Mouse (Mus musculus) bone marrow, adult 2 months (tissue): Measurements from ENCODE around the gene Nhlrc4. TPM values are rescaled to one million over a fixed set of nuclear protein-coding genes. Genes with fewer than 3 reads are reported as not detected.

Experiments used
- H3K27ac ChIP-seq: fragments of 200-500 bp; 2 replicates; pipeline ENCODE4 v1.5.1; 2012; ENCODE audit warnings: low read depth, mild to moderate bottlenecking, control low read depth, inconsistent platforms, low read length; ENCODE audit not compliant: control insufficient read depth, poor library complexity, insufficient read depth
- H3K4me1 ChIP-seq: fragments of 200-500 bp; 2 replicates; pipeline ENCODE4 v1.6.1; 2011; ENCODE audit warnings: low read length; ENCODE audit not compliant: control insufficient read depth, insufficient read depth
- H3K4me3 ChIP-seq: fragments of 200-500 bp; replicated peaks from 2 replicates; pipeline ENCODE3; 2011; ENCODE audit warnings: mild to moderate bottlenecking, low read depth, low read length, control low read depth; ENCODE audit not compliant: control insufficient read depth
- CTCF ChIP-seq: fragments of 200-500 bp; IDR thresholded peaks from 2 replicates; pipeline ENCODE4 v1.5.1; 2011; ENCODE audit warnings: low read length, control low read depth; ENCODE audit not compliant: control insufficient read depth, insufficient read depth
- POLR2A ChIP-seq: fragments of 200-500 bp; IDR thresholded peaks from 2 replicates; pipeline ENCODE4 v1.6.1; 2011; ENCODE audit warnings: low read depth, mild to moderate bottlenecking, control low read depth, low read length, borderline replicate concordance; ENCODE audit not compliant: control insufficient read depth
- WGBS: fragments of 180-500 bp; shearing (Covaris S2); methylation state at CpG from one replicate; pipeline ENCODE4 v1.1.7; 2018; 5-methylcytosine and 5-hydroxymethylcytosine counted together
- polyA plus RNA-seq: library from polyadenylated mRNA; stranded (reverse); fragments of >200 nt; gene quantifications from 2 replicates; pipeline ENCODE4 v1.2.4, GENCODE M21; 2011; ENCODE audit warnings: low replicate concordance; ENCODE audit not compliant: missing spikeins, insufficient read depth, insufficient read length

Gene Nhlrc4
- 3.8 and 6.8 TPM in 2 replicates for polyA plus RNA-seq

GRCm38 (mm10) chr17:25944366-25945163, at the start of gene Nhlrc4, which contains the start of gene Pigq:
Gene Nhlrc4, minus strand, starts transcription at chr17:25944961.
Gene Pigq, minus strand, starts transcription at chr17:25944936.
- peak within 1 kb of the TSS; percentile 12 for H3K4me3 ChIP-seq
- H3K27ac ChIP-seq: peak within 1 kb of the TSS; percentile 87
- TF ChIP-seq POLR2A: no peak
- no peak for TF ChIP-seq CTCF

GRCm38 (mm10) chr17:25993489-25993888, 48.7 kb upstream of the Nhlrc4 start:
- Histone ChIP-seq H3K4me3 (no peak overlapping the region), H3K4me1 (peaks cover 5% of the 10 kb centered on the region), H3K27ac (no peak overlapping the region)
- 76% methylated on average over 3 of the region's 3 CpGs for WGBS
- TF ChIP-seq CTCF (no peak), POLR2A (no peak)

More at GRCm38 (mm10) chr17:25944366-25945163, at the start of gene Nhlrc4, which contains the start of gene Pigq:
- 74% methylated on average over 6 of the region's 6 CpGs for WGBS
- peaks cover 4% of the 10 kb centered on the region; the same call in 1 of the 2 replicates for H3K4me1 ChIP-seq

- H3K4me1 ChIP-seq: peaks cover 3% of the 10 kb centered on the region; the same call in 1 of the 2 replicates
- H3K27ac ChIP-seq: no peak overlapping the region
- no peak overlapping the region for H3K4me3 ChIP-seq
- TF ChIP-seq POLR2A (no peak), CTCF (no peak)
- WGBS: 93% methylated on average over 4 of the region's 4 CpGs
Measured at GRCm38 (mm10) chr17:25992274-25992673, 47.5 kb upstream of the Nhlrc4 start.

DNA sequence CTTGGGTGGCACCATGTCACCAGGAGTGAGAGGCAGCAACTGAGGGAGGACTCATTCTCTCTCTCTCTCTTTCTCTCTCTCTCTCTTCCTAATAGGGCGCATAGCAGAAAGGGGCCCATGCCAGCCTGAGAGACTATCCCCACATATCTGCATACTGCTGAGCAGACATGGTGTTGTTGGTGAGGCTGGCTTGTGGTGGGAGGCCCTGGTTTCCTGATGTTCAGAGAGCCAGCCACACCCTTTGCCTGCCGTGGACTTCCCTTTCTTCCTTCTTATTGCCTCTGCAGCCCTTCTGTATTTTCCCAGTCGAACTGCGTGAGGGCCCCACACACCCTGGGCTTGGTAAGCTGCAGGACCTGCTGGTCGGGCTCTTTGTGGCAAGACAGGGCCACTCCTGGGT, 45.6 kb upstream of the Nhlrc4 start:
- no peak overlapping the region for H3K4me3 ChIP-seq
- H3K4me1 ChIP-seq: peaks cover 3% of the 10 kb centered on the region; the same call in 1 of the 2 replicates
- no peak for TF ChIP-seq CTCF
- TF ChIP-seq POLR2A: no peak
- H3K27ac ChIP-seq: no peak overlapping the region
- WGBS: 12% methylated on average over 5 of the region's 5 CpGs

DNA sequence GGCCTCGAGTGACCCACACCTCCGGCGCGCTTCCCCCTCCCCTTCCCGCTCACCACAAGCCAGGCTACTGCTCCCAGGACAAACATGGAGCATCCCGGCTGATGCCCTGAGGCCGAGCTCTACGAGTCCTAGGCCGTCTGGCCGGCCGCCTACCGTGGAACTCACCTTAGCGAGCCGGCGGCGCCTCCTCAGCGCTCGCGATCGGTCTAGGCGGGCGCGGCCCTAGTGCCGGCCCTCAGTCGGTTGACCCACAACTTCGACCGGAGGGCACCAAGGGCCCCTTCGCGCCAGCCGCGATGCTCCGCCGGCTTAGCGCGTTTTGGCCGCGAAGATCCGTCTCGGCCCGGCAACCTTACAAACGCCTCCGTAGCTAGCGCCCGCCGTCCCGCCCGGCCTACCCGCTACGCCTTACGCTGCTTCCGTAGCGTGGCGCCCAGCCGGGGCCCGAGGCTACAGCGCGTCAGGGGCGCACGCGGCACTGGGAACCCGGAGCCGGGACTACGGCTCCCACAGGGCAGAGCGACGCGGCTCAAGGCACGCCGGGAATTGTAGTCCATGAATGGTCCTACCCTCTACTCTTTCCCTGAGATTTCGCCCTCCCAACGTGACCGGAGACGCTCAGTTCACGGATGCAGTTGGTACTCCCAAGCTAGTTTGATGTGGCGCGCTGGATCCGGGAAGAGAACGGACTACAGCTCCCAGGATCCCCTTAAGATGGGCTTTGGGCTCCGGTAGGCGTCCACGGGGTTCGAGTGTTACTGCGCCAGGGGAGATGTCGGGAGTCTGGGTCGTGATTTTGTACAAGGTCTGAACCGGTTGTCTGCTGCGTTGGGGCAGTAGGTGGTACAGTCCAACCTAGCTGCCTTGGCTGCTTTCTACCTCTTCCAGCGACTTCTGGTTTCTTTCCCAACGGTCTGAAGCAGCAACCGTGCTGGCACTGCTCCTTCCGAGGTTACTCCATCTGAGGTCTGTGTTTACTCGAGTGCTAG, 40.8 kb upstream of the Nhlrc4 start, which contains the start of gene Capn15:
Capn15 (minus strand) TSS at position 491 of the 989 bp plus-strand sequence.
- TF ChIP-seq POLR2A: peak; percentile 76; the same call in 1 of the 2 replicates
- TF ChIP-seq CTCF: no peak
- peaks cover 5% of the 10 kb centered on the region; the same call in 1 of the 2 replicates for H3K4me1 ChIP-seq
- peak within 1 kb of the TSS; percentile 70 for H3K4me3 ChIP-seq
- peak within 1 kb of the TSS; percentile 35 for H3K27ac ChIP-seq
- WGBS: under 1% methylated on average over 91 of the region's 91 CpGs

DNA sequence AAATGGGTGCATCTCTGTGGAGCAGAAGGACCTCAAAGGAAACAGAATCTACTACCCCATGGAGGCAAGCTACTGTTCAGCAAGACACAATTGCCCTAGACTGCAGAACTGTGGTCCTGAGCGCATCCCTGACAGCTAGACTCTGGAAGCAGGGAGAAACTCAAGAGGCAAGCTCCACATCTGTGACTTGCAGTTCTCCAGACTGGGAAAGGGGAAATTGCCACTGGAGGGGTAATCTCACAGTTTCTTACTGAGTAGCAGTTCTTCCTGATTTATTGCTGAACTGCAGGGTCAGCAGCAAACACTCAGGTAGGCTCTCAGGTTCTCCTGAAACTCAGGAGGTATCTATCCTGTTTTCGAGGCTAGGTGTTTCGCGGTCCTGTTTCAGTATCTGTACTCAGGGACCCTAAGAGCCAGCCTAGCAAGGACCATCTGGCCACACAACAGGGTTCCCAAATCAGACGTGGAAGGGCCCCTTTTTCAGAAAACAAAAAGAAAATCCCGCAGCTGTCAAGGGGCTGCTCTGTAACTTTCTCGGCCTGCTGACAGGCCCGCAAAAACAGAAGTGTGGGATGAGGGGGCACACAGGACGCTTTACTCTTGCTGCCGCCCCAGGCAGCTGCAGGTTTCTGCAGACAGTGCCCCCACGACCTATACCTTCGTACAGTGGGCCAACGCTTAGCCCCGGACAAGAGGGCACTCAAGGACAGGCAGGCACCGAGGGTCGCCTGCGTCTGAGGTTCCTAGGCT, 40.0 kb upstream of the Nhlrc4 start:
- H3K4me1 ChIP-seq: peaks cover 2% of the 10 kb centered on the region; the same call in 1 of the 2 replicates
- H3K4me3 ChIP-seq: peak overlapping the region; percentile 70
- TF ChIP-seq POLR2A (no peak), CTCF (no peak)
- 9% methylated on average over 17 of the region's 17 CpGs for WGBS
- H3K27ac ChIP-seq: peak overlapping the region; percentile 35

DNA sequence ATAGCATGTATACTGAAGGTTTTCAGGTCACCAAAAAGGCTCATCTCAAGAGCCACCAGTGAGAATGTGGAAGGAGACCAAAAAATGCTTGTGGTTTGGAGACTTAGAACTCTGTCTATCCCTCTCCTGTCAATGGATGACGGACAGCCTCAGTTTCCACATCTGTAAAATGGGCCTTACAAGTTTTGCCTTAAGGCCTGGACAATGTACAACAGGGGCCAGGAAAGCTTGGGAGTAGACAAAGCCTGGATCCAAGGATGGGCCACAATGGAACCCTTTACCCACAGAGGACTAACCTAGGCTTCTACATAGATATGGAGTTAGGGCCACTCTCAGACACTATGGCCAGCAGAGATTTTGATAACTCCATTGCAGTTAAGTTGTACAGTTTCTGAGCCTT, 39.3 kb upstream of the Nhlrc4 start:
- H3K4me1 ChIP-seq: peaks cover 2% of the 10 kb centered on the region; the same call in 1 of the 2 replicates
- TF ChIP-seq POLR2A (no peak), CTCF (no peak)
- WGBS: 89% methylated on average over 1 of the region's 1 CpGs
- H3K27ac ChIP-seq: no peak overlapping the region
- no peak overlapping the region for H3K4me3 ChIP-seq
